Mouse (Mus musculus): ENCODE data around the gene Ccl28. TPM values are rescaled to one million over a fixed set of nuclear protein-coding genes. Genes with fewer than 3 reads are reported as not detected.
A peak's percentile ranks its signal among the peaks of the same experiment; 100 is the strongest.
"Not testable (repeated sequence)": the region's sequence is repeated elsewhere in the genome, so short reads cannot be mapped to it uniquely, and the experiment has no call there.

Gene Ccl28
- not detected in 2 replicates for total RNA-seq (2015; ENCODE audit: low replicate concordance)
- not detected in 2 replicates for total RNA-seq (2017; ENCODE audit: low replicate concordance)

DNA sequence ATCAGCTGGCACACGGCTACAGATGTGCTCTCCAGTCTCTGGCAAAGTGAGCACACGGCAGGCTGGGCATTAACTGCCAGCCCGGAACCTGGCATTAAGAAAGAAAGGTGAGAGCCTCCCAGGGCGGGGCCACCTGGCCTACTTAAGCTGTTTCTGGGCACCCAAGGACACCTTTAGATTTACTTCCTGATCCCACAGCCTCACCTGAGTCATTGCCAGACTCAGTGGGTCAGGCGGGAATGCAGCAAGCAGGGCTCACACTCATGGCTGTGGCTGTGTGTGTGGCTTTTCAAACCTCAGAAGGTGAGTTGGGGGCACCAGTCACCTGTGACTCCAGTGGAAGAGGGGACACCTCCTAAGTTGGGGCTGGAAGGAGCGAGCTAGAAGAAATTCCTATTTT, at the start of gene Ccl28:
Gene Ccl28, plus strand, starts transcription at position 186 of the 400 bp plus-strand sequence.
- ATAC-seq (replicated peaks; ENCODE audit: low FRiP score, poor library complexity, severe bottlenecking): no peak

DNA sequence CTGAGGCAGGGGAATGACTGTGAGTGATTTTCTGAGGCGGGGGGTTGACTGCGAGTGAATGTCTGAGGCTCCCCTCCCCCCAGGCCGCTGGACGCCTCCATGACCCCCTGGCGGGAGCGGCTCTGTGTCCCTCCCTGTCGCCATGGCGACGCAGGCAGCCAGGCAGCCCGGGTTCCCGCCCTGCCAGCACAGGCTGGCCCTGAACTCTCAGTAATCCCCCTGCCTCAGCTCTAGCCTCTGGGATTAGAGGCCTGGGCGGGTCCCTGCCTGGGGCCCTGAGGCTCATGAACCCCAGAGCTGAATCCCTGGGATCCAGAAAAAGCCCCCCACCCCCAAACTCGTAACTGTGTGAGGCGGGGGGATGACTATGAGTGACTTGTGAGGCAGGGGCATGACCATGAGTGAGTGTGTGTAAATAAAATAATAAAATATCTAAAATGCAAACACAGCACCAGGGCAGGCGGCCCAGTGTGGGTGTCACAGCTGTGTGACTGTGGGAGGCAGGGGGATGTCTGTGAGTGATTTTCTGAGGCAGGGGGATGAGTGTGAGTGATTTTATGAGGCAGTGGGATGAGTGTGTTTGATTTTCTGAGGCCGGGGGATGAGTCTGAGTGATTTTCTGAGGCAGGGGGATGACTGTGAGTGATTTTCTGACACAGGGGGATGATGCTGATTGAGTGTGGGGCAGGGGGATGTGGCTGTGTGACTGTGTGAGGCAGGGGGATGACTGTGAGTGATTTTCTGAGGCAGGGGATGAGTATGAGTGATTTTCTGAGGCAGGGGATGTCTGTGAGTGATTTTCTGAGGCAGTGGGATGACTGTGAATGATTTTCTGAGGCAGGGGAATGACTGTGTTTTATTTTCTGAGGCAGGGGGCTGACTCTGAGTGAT, 27.1 kb upstream of the Ccl28 start:
- peak; percentile 61 for ATAC-seq (replicated peaks; ENCODE audit: low FRiP score, poor library complexity, severe bottlenecking)

DNA sequence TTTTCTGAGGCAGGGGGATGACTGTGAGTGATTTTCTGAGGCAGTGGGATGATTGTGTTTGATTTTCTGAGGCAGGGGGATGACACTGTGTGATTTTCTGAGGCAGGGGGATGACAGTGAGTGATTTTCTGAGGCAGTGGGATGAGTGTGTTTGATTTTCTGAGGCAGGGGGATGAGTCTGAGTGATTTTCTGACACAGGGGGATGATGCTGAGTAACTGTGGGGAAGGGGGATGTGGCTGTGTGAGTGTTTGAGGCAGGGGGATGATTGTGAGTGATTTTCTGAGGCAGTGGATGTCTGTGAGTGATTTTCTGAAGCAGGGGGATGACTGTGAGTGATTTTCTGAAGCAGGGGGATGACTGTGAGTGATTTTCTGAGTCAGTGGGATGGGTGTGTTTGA, 25.2 kb upstream of the Ccl28 start:
- ATAC-seq (replicated peaks; ENCODE audit: low FRiP score, poor library complexity, severe bottlenecking): not testable (repeated sequence)

DNA sequence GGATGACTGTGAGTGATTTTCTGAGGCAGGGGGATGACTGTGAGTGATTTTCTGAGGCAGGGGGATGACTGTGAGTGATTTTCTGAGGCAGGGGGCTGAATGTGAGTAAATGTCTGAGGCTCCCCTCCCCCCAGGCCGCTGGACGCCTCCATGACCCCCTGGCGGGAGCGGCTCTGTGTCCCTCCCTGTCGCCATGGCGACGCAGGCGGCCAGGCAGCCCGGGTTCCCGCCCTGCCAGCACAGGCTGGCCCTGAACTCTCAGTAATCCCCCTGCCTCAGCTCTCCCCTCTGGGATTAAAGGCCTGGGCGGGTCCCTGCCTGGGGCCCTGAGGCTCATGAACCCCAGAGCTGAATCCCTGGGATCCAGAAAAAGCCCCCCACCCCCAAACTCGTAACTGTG, 24.6 kb upstream of the Ccl28 start:
- ATAC-seq (replicated peaks; ENCODE audit: low FRiP score, poor library complexity, severe bottlenecking): not testable (repeated sequence)

DNA sequence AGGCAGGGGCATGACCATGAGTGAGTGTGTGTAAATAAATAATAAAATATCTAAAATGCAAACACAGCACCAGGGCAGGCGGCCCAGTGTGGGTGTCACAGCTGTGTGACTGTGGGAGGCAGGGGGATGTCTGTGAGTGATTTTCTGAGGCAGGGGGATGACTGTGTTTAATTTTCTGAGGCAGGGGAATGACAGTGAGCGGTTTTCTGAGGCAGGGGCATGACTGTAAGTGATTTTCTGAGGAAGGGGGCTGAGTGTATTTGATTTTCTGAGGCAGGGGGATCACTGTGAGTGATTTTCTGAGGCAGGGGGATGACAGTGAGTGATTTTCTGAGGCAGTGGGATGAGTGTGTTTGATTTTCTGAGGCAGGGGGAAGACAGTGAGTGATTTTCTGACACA, 24.1 kb upstream of the Ccl28 start:
- not testable (repeated sequence) for ATAC-seq (replicated peaks; ENCODE audit: low FRiP score, poor library complexity, severe bottlenecking)

DNA sequence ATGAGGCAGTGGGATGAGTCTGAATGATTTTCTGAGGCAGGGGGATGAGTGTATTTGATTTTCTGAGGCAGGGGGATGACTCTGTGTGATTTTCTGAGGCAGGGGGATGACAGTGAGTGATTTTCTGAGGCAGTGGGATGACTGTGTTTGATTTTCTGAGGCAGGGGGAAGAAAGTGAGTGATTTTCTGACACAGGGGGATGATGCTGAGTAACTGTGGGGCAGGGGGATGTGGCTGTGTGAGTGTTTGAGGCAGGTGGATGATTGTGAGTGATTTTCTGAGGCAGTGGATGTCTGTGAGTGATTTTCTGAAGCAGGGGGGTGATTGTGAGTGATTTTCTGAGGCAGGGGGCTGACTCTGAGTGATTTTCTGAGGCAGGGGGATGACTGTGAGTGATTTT, 23.5 kb upstream of the Ccl28 start:
- ATAC-seq (replicated peaks; ENCODE audit: low FRiP score, poor library complexity, severe bottlenecking): not testable (repeated sequence)

DNA sequence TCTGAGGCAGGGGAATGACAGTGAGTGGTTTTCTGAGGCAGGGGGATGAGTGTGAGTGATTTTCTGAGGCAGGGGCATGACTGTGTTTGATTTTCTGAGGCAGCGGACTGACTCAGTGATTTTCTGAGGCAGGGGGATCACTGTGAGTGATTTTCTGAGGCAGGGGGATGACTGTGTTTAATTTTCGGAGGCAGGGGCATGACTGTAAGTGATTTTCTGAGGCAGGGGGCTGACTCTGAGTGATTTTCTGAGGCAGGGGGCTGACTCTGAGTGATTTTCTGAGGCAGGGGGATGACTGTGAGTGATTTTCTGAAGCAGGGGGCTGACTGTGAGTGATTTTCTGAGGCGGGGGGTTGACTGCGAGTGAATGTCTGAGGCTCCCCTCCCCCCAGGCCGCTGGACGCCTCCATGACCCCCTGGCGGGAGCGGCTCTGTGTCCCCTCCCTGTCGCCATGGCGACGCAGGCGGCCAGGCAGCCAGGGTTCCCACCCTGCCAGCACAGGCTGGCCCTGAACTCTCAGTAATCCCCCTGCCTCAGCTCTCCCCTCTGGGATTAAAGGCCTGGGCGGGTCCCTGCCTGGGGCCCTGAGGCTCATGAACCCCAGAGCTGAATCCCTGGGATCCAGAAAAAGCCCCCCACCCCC, 20.8 kb upstream of the Ccl28 start:
- not testable (repeated sequence) for ATAC-seq (replicated peaks; ENCODE audit: low FRiP score, poor library complexity, severe bottlenecking)

DNA sequence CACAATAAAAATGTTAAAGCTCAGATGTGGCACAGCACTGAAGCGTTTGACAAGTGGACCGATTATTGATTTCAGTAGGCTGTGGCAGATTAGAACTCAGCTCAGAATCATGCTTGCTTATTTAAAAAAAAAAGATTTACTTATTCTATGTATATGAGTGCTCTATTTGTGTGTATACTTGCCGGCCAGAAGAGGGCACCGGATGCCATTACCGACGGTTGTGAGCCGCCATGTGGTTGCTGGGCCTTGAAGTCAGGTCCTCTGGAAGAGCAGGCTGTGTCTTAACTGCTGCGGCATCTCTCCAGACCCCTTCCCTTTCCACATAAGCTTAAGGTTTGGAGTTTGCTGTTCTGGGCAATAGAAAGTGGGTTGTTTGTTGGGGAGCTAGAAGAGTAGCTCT, 19.7 kb upstream of the Ccl28 start:
- ATAC-seq (replicated peaks; ENCODE audit: low FRiP score, poor library complexity, severe bottlenecking): not testable (repeated sequence)

DNA sequence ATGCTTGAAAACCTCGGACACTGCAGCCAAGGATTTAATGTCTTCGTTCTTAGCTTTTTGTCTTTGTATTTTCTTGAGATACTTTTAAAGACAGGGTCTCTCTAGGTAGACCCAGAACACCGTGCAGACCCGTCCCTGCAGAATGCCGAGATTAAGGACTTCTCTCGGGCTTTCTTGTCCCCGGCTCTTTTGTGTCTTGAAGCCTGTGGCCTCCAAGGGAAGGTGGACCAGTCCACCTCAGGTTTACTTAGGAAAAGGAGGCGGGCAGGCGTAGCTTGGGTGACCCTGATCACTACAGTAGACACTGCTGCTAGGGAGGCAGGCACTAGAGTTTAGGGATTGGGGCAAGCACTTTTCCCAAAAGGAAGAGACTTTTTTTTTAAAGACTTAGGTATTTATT, 19.3 kb upstream of the Ccl28 start:
- ATAC-seq (replicated peaks; ENCODE audit: low FRiP score, poor library complexity, severe bottlenecking): not testable (repeated sequence)

DNA sequence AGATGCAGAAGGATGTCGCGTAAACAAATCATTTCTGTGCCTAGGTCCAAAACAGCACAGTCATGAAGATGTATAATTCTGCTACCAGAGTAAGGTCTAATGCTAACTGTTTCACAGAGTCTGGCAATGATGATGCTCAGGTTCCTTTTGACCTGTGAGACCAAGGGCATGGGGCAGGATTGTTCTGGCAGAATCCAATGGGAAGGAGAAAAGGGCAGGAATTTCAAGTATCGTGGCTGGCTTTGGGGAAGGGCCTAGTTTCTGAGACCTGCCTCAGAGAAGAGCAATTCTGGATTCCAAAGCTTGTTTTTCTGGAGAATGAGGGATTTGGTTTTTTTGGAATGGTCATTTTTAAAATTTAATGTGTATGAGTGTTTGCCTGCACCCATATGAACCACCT, 4.8 kb upstream of the Ccl28 start:
- no peak for ATAC-seq (replicated peaks; ENCODE audit: low FRiP score, poor library complexity, severe bottlenecking)

DNA sequence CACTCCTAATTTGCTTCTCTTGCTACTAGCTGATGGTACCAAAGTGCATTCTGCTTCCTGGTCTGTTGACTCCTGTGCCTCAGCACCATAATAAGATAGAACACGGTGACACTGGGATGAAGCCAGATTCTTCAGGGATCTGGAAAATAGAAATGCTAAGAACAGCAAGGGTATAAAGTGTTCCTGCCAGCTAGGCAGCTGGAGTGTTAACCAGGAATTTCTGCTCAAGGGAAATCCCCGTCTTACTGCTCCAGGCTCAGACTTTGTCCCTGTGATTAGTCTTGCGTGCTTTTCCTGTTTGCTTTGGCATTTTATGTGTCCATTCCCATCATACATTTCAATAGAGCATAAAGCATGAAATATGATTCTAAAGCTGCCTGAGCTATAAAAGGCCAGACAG, 3.9 kb upstream of the Ccl28 start:
- ATAC-seq (replicated peaks; ENCODE audit: low FRiP score, poor library complexity, severe bottlenecking): no peak

DNA sequence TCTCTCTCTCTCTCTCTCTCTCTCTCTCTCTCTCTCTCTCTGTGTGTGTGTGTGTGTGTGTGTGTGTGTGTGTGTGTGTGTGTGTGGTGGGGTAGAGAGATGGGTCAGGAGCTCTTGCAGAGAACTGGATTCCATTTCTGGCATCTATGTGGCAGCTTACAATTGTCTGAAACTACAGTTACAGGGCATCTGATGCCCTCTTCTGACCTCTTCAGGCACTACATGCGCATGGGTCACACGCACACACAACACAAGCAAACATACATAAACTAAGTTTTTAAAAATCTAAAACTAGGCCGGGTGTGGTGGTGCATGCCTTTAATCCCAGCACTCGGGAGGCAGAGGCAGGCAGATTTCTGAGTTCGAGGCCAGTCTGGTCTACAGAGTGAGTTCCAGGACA, 2.3 kb downstream of the Ccl28 start:
- not testable (repeated sequence) for ATAC-seq (replicated peaks; ENCODE audit: low FRiP score, poor library complexity, severe bottlenecking)

DNA sequence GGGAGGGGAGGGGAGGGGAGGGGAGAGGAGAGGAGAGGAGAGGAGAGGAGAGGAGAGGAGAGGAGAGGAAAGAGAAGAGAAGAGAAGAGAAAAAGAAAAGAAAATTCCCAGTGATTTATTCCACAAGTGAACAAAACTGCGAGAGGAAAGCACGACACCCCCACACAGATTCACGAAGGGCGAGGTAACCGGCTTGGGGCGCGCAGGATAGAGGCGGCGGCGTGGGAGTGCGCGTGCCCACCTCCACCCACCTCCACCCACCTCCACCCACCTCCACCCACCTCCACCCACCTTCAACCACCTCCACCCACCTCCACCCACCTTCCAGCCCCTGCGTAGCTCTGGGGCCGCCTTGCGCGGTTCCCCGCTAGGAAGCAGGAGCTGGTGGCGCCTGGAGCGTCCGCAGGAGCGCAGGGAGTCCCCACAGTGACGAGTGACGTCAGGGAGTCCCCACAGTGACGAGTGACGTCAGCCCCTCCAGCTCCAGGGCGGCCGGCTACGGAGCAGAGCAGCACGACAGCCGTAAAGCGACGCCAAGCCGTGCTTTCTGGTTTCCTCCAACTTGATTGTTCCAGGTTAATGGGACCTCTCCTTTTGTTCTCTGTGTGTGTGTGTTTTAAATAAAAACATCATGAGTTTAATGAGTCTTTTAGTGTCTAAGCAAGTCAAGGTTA, 8.0 kb downstream of the Ccl28 start:
- peak; percentile 80 for ATAC-seq (replicated peaks; ENCODE audit: low FRiP score, poor library complexity, severe bottlenecking)

DNA sequence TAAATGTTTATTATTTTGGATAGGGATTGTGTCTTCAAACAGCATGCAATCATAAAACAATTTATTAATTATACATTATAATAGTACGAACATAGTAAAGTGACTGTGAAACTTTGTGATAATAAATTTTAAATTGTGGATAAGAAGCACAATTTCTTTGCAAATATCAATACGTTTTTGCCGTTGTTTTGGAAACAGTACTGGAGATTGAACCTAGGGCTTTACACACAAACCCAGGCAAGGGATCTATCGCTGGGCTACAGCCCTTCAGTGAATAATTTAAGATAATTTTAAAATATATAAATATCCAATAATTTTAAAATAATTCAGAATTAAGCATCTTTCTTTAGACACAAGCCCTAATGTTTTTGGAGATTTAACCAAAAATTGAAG, 8.5 kb downstream of the Ccl28 start:
- no peak for ATAC-seq (replicated peaks; ENCODE audit: low FRiP score, poor library complexity, severe bottlenecking)

DNA sequence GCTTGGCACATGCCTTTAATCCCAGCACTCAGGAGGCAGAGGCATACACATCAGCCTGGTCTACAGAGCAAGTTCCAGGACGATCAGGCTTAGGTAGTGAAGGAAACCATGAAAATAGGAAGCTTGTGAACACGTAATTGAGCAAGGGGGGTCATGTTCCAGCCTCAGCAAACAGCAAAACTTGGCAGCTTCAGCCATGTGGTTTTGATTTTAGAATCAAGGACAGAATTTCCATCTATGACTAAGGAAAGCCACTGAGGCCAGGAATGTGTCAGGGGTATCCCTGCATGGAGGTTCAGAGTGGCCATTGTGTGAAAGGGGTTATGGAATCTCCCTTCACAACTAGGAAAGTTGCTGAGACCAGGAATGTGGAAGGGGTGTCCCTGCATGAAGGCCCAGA, 11.9 kb downstream of the Ccl28 start:
- ATAC-seq (replicated peaks; ENCODE audit: low FRiP score, poor library complexity, severe bottlenecking): no peak

DNA sequence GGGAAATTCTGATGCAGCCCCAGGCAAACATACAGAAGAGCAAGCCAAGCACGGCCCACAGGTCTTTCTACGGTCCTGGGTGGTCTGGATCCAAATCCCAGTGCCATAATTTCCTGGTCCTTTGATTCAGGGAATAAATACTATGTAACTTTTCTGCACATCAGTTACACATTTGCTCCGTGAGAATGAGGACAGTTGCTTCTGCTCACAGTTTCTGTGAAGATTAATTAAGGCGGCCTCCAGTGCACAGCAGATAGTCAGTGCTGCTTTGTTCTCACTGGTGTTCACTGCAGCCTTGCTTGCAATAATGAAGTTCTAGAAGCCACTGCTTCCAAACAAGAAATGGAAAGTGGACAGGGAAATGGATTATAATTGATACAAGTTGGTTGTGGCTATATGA, 14.2 kb downstream of the Ccl28 start:
- ATAC-seq (replicated peaks; ENCODE audit: low FRiP score, poor library complexity, severe bottlenecking): no peak

DNA sequence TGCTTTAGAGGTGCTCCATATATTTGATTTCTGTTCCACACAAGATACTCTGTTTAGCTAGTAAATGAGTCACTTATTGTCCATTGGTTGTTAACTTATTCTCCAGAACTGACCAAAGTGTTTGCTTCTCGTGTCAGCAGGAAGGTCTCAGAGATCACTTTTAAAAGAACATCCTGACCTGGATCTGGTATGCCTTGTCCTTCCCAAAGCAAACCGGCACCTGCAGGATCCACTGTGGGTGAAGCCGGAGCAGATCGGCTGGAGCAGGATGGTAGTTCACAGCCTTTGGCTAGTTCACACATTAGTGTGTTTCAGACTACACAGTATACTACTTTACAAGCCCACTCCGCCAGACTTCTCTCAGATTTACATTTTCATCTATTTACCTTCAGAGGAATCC, 14.8 kb downstream of the Ccl28 start:
- ATAC-seq (replicated peaks; ENCODE audit: low FRiP score, poor library complexity, severe bottlenecking): no peak

DNA sequence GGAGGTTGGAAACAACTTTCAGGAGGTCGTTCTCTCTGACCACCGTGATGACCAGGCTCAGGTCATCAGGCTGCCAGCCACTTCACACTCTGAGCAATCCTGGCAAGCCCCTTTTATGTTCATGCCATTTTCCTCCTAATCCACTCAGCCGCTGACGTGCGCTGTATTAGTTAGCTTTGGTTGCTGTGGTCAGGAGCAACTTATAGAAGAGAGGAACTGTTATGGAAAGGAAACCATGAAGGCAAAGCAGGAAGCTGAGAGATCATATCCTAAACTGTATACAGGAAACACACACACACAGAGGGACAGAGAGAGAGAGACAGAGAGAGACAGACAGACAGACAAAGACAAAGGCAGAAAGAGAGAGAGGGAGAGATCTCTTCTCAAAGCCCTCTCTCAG, 15.7 kb downstream of the Ccl28 start:
- no peak for ATAC-seq (replicated peaks; ENCODE audit: low FRiP score, poor library complexity, severe bottlenecking)

DNA sequence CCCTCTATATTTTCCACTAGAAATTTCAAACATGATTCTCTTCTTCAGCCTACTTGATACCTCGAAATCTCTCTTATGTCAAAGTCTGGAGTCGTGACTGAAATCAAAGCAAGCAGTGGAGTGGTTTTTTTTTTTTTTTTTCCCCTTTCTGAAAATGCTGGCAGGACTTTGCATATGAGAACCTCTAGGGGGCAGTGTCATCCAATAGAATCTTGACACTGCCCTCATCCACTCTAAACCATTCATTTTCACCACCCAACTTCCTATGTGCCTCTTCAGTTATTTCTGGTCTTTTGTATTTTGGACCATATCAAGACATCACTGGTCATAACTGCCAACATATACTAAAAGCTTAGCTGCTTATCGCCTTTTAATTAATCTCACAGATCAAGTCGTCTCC, 16.9 kb downstream of the Ccl28 start:
- ATAC-seq (replicated peaks; ENCODE audit: low FRiP score, poor library complexity, severe bottlenecking): 0 out of 2 replicates have a peak, but pooled peaks have one; percentile 43

DNA sequence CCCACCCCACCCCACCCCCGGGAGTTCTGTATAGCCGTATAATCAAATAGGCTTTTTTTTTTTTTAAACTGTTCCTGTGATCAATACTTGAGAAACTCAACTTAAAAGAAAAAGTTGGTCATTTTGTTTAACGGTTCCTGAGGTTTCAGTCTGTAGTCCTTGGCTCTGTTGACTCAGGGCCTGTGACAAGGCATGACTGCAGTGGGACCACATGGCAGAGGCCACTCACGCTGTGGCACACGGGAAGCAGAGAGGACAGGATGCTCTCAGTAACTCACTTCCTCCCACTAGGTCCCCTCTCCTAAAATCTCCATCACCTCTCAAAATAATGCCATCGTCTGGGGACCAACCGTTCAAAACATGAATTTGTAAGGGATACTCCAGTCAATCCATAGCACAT, 17.5 kb downstream of the Ccl28 start:
- no peak for ATAC-seq (replicated peaks; ENCODE audit: low FRiP score, poor library complexity, severe bottlenecking)

DNA sequence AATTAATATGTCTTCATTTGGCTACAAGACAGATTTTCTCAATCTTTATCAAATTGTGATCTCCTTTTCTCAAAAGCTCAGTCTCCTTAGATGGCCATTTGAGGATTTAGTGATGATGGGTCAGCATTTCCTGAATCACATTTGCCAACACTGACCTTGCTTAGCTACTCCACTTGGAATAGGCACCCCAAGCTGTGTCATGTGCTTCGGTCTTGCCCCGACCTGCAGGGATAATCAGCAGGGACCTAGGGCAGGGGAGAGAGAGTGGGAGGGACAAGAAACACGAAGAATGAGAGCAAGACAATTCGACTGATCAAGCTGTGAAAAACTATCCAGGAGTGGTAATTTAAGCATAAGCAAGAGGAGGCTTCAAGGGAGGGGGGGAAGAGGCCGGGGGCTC, 21.1 kb downstream of the Ccl28 start:
- ATAC-seq (replicated peaks; ENCODE audit: low FRiP score, poor library complexity, severe bottlenecking): no peak

Data from erythroblast, adult 5-6 weeks (primary cell).